Mouse (Mus musculus) adrenal gland, postnatal 14 days (tissue): Measurements from ENCODE around the gene Srgap1. TPM values are rescaled to one million over a fixed set of nuclear protein-coding genes. Genes with fewer than 3 reads are reported as not detected.

Experiments
- DNase-seq: peaks from one replicate; pipeline ENCODE4 v3.0.0; 2021; ENCODE audit warnings: mixed read lengths
- total RNA-seq: library from RNA; stranded (reverse); gene quantifications from 2 replicates; pipeline ENCODE4 v1.2.3, GENCODE M21; 2021

The Srgap1 gene
- total RNA-seq, 1 experiment from 2014 or later = 5.1 TPM

- no peak for DNase-seq
Measured at GRCm38 (mm10) chr10:121878855-121879254, 168.3 kb downstream of the Srgap1 start.

GRCm38 (mm10) chr10:121877906-121878305 lies 169.2 kb downstream of the Srgap1 start:
- no peak for DNase-seq

GRCm38 (mm10) chr10:121873063-121873489 lies 174.0 kb downstream of the Srgap1 start:
- DNase-seq = no peak

- DNase-seq = no peak
Measured at GRCm38 (mm10) chr10:121869941-121870340, 177.2 kb downstream of the Srgap1 start.

- no peak for DNase-seq
Measured at GRCm38 (mm10) chr10:121868255-121868654, 178.9 kb downstream of the Srgap1 start.

- no peak for DNase-seq
Measured at GRCm38 (mm10) chr10:121865503-121866239, 181.4 kb downstream of the Srgap1 start.

GRCm38 (mm10) chr10:121860924-121861323 lies 186.2 kb downstream of the Srgap1 start:
- DNase-seq = no peak

- no peak for DNase-seq
Measured at GRCm38 (mm10) chr10:121859803-121860571, 187.1 kb downstream of the Srgap1 start.

GRCm38 (mm10) chr10:121858911-121859310 lies 188.2 kb downstream of the Srgap1 start:
- DNase-seq = no peak

- peak; percentile 16 for DNase-seq
Measured at GRCm38 (mm10) chr10:121858086-121858485, 189.0 kb downstream of the Srgap1 start.

GRCm38 (mm10) chr10:121855863-121856446 lies 191.2 kb downstream of the Srgap1 start:
- DNase-seq = no peak

GRCm38 (mm10) chr10:121853385-121853808 lies 193.7 kb downstream of the Srgap1 start:
- DNase-seq = no peak

GRCm38 (mm10) chr10:121849496-121849895 lies 197.6 kb downstream of the Srgap1 start:
- DNase-seq = no peak

- DNase-seq = no peak
Measured at GRCm38 (mm10) chr10:121845677-121846076, 201.4 kb downstream of the Srgap1 start.

GRCm38 (mm10) chr10:121837166-121837898 lies 209.8 kb downstream of the Srgap1 start:
- DNase-seq = no peak

- peak; percentile 87 for DNase-seq
Measured at GRCm38 (mm10) chr10:121836507-121837165, 210.5 kb downstream of the Srgap1 start.

GRCm38 (mm10) chr10:121833443-121833842 lies 213.7 kb downstream of the Srgap1 start:
- no peak for DNase-seq

- no peak for DNase-seq
Measured at GRCm38 (mm10) chr10:121830335-121831307, 216.5 kb downstream of the Srgap1 start.

GRCm38 (mm10) chr10:121829800-121830303 lies 217.3 kb downstream of the Srgap1 start:
- DNase-seq = no peak

GRCm38 (mm10) chr10:121829034-121829433 lies 218.1 kb downstream of the Srgap1 start:
- DNase-seq = no peak
